Mouse (Mus musculus): Measurements from ENCODE around the gene Spdef.

DNA sequence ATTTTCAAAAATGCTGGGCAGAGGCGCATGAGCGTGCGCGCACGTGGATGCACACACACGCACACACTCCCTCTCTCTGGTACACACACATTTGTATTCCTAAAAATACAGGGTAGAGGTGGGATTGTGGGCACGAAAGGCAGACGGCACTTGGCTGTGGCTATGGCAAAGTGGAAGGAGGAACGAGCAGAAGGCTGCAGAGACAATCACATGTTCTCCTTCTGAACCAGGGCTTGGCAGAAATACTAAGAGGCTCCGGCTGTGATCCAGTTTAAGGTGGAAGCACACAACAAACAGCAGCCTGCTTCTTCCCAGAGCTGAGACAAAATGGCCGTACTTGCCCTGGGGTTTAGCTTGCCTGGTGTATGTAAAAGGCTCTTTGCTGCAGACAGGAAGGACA lies 34.1 kb upstream of the Spdef start:
- TF ChIP-seq CTCF (IDR thresholded peaks at IDR 0.05; ENCODE audit: low read depth, low read length) (no peak), TAL1 (conservative IDR thresholded peaks at IDR 0.05; ENCODE audit: low read depth, low read length) (no peak), GATA1 (IDR thresholded peaks at IDR 0.05; ENCODE audit: borderline replicate concordance, low read length) (no peak)

Measured in G1E (cell line).